Mouse (Mus musculus) CH12.LX (cell line): ENCODE results near the gene Adam11. TPM values are rescaled to one million over a fixed set of nuclear protein-coding genes. Genes with fewer than 3 reads are reported as not detected.

ENCODE experiments used
- DNase-seq: peaks from one replicate; pipeline ENCODE4 v3.0.0-alpha.2; 2013; ENCODE audit errors: extremely low read depth
- H3K27ac ChIP-seq: 2 replicates; pipeline ENCODE4 v1.5.1; 2012; ENCODE audit warnings: low read depth, mild to moderate bottlenecking, control low read depth, moderate library complexity; ENCODE audit not compliant: insufficient read depth
- H3K27me3 ChIP-seq: replicated peaks from 2 replicates; pipeline ENCODE3; 2012; ENCODE audit warnings: inconsistent platforms
- H3K36me3 ChIP-seq, 2 experiments: replicated peaks in 1 of 2; 2 replicates each; pipeline versions ENCODE3 to v1.6.1; 2012; ENCODE audit warnings: inconsistent platforms in 1 of 2, low read length in 1 of 2, mild to moderate bottlenecking in 1 of 2, mixed read lengths in 1 of 2, moderate library complexity in 1 of 2; ENCODE audit not compliant: control insufficient read depth in 1 of 2, insufficient read depth in 1 of 2
- H3K4me1 ChIP-seq, 2 experiments: 2 replicates each; pipeline ENCODE4 v1.6.1; 2012; ENCODE audit warnings: inconsistent platforms in 1 of 2, moderate library complexity in 1 of 2; ENCODE audit not compliant: insufficient read depth in 2 of 2, control insufficient read depth in 1 of 2
- H3K4me2 ChIP-seq: 2 replicates; pipeline ENCODE4 v1.6.1; 2012; ENCODE audit warnings: low read depth, mild to moderate bottlenecking, control low read depth; ENCODE audit not compliant: poor library complexity, insufficient read depth, severe bottlenecking
- H3K4me3 ChIP-seq, 3 experiments: fragments of 150-350 bp in 1 of 3; sonication (generic) in 1 of 3; replicated peaks in 1 of 3; 2 replicates each; pipeline versions ENCODE3 to v1.5.1; 2011 to 2012; ENCODE audit warnings: low read depth in 2 of 3, low read length in 2 of 3, mild to moderate bottlenecking in 2 of 3, moderate library complexity in 2 of 3, control low read depth in 1 of 3, improper control_type of control experiment in 1 of 3, inconsistent platforms in 1 of 3, mixed read lengths in 1 of 3; ENCODE audit not compliant: poor library complexity in 1 of 3
- H3K79me2 ChIP-seq: replicated peaks from 2 replicates; pipeline ENCODE4 v1.6.1; 2012; ENCODE audit warnings: mild to moderate bottlenecking, moderate library complexity; ENCODE audit not compliant: control insufficient read depth, poor library complexity, insufficient read depth, severe bottlenecking; ENCODE audit errors: extremely low read depth
- H3K9ac ChIP-seq: 2 replicates; pipeline ENCODE4 v1.6.1; 2012; ENCODE audit warnings: low read depth, mild to moderate bottlenecking, control low read depth, moderate library complexity; ENCODE audit not compliant: insufficient read depth
- H3K9me3 ChIP-seq: replicated peaks from 2 replicates; pipeline ENCODE3; 2012; ENCODE audit warnings: low read length, inconsistent platforms, mixed read lengths
- BHLHE40 ChIP-seq: IDR thresholded peaks from 2 replicates; pipeline ENCODE4 v1.6.1; 2011; ENCODE audit warnings: mild to moderate bottlenecking, low read depth, low read length, improper control_type of control experiment
- CHD2 ChIP-seq: IDR thresholded peaks from 2 replicates; pipeline ENCODE4 v1.6.1; 2011; ENCODE audit warnings: low read length, improper control_type of control experiment
- CTCF ChIP-seq, 2 experiments: IDR thresholded peaks in 1 of 2; conservative IDR thresholded peaks in 1 of 2; 2 replicates each; pipeline ENCODE4 v1.5.1; 2011 to 2012; ENCODE audit warnings: low read depth in 2 of 2, low read length in 2 of 2, improper control_type of control experiment in 1 of 2, inconsistent platforms in 1 of 2, mild to moderate bottlenecking in 1 of 2, moderate library complexity in 1 of 2
- ELF1 ChIP-seq: IDR thresholded peaks from 2 replicates; pipeline ENCODE4 v1.6.1; 2014; ENCODE audit warnings: low read depth, mild to moderate bottlenecking, inconsistent platforms, low read length, improper control_type of control experiment
- HCFC1 ChIP-seq: IDR thresholded peaks from 2 replicates; pipeline ENCODE4 v1.6.1; 2012; ENCODE audit warnings: low read depth, mild to moderate bottlenecking, inconsistent platforms, low read length, improper control_type of control experiment
- IRF4 ChIP-seq: IDR thresholded peaks from 2 replicates; pipeline ENCODE4 v1.6.1; 2014; ENCODE audit warnings: low read depth, mild to moderate bottlenecking, inconsistent platforms, low read length, improper control_type of control experiment
- JUN ChIP-seq: IDR thresholded peaks from 2 replicates; pipeline ENCODE4 v1.6.1; 2011; ENCODE audit warnings: low read depth, mild to moderate bottlenecking, low read length, improper control_type of control experiment, moderate library complexity; ENCODE audit not compliant: insufficient read depth
- MAX ChIP-seq: IDR thresholded peaks from 2 replicates; pipeline ENCODE4 v1.6.1; 2011; ENCODE audit warnings: low read length, improper control_type of control experiment
- MEF2A ChIP-seq: IDR thresholded peaks from 2 replicates; pipeline ENCODE4 v1.6.1; 2014; ENCODE audit warnings: low read depth, mild to moderate bottlenecking, inconsistent platforms, low read length, improper control_type of control experiment, borderline replicate concordance
- MXI1 ChIP-seq: IDR thresholded peaks from 2 replicates; pipeline ENCODE4 v1.6.1; 2011; ENCODE audit warnings: mild to moderate bottlenecking, low read depth, low read length, improper control_type of control experiment
- MYC ChIP-seq: IDR thresholded peaks from 2 replicates; pipeline ENCODE4 v1.6.1; 2011; ENCODE audit warnings: low read depth, mild to moderate bottlenecking, improper control_type of control experiment, low read length
- NRF1 ChIP-seq: IDR thresholded peaks from 2 replicates; pipeline ENCODE4 v1.6.1; 2014; ENCODE audit warnings: low read depth, mild to moderate bottlenecking, inconsistent platforms, low read length, improper control_type of control experiment, moderate library complexity
- POLR2A ChIP-seq: IDR thresholded peaks from 2 replicates; pipeline ENCODE4 v1.6.1; 2011; ENCODE audit warnings: low read depth, mild to moderate bottlenecking, improper control_type of control experiment, low read length
- SIN3A ChIP-seq: IDR thresholded peaks from 2 replicates; pipeline ENCODE4 v1.6.1; 2012; ENCODE audit warnings: low read length, improper control_type of control experiment, inconsistent platforms
- TCF12 ChIP-seq: IDR thresholded peaks from 2 replicates; pipeline ENCODE4 v1.6.1; 2014; ENCODE audit warnings: low read depth, mild to moderate bottlenecking, inconsistent platforms, low read length, improper control_type of control experiment
- UBTF ChIP-seq: IDR thresholded peaks from 2 replicates; pipeline ENCODE4 v1.6.1; 2012; ENCODE audit warnings: low read depth, mild to moderate bottlenecking, inconsistent platforms, low read length, improper control_type of control experiment, moderate library complexity
- ZC3H11A ChIP-seq: IDR thresholded peaks from 2 replicates; pipeline ENCODE4 v1.6.1; 2012; ENCODE audit warnings: low read depth, mild to moderate bottlenecking, inconsistent platforms, low read length, improper control_type of control experiment
- ZKSCAN1 ChIP-seq: IDR thresholded peaks from 2 replicates; pipeline ENCODE4 v1.6.1; 2012; ENCODE audit warnings: low read depth, inconsistent platforms, low read length, improper control_type of control experiment, borderline replicate concordance
- ZNF384 ChIP-seq: IDR thresholded peaks from 2 replicates; pipeline ENCODE4 v1.6.1; 2012; ENCODE audit warnings: low read depth, low read length, improper control_type of control experiment, inconsistent platforms
- dilution Hi-C: fragments of 300-500 bp; cut with MboI; formaldehyde crosslinking; loops from 2 replicates; pipeline ENCODE4 v1.14.3; 2020; ENCODE audit warnings: low sequenced_read_pairs; ENCODE audit not compliant: extremely low pct_unique_long_range_greater_than_20kb, extremely low pct_ligation_motif_present
- in situ Hi-C: fragments of 300-500 bp; cut with MboI; formaldehyde crosslinking; loops from 3 replicates; pipeline ENCODE4 v1.14.3; 2019; ENCODE audit warnings: low sequenced_read_pairs, low pct_ligation_motif_present, low pct_unique_long_range_greater_than_20kb, mixed read lengths
- polyA plus RNA-seq: library from polyadenylated mRNA; unstranded; fragments of >175 nt; gene quantifications from 2 replicates; pipeline ENCODE4 v1.2.1, GENCODE M21; 2012; ENCODE audit warnings: low read depth; ENCODE audit not compliant: insufficient read length
- total RNA-seq, 2 experiments: library from RNA; depleted of rRNA; stranded (reverse); fragments of 300-350 nt in 1 of 2; fragments of >200 nt in 1 of 2; gene quantifications; 2 replicates each; pipeline ENCODE4 v1.2.3; 2012 to 2014

Adam11 gene
- total and polyA plus RNA-seq, 3 experiments: not detected

GRCm38 (mm10) chr11:102819021-102819782 lies 58.0 kb downstream of the Adam11 start, which contains the start of gene Gjc1:
Gjc1 (minus strand) TSS chr11:102819700.
- no peaks in the 10 kb centered on the region for H3K36me3 ChIP-seq
- no peak within 1 kb of the TSS for H3K4me3 ChIP-seq
- peak within 1 kb of the TSS; percentile 53 for H3K4me2 ChIP-seq
- in situ Hi-C loops (no loop called here), dilution Hi-C loops (no loop called here)
- H3K27ac ChIP-seq: no peak within 1 kb of the TSS
- no peak for DNase-seq
- no peak within 1 kb of the TSS for H3K9ac ChIP-seq
- H3K27me3 ChIP-seq: peaks cover 60% of the 10 kb centered on the region
- TF ChIP-seq NRF1: peak; percentile 59
- no peak for TF ChIP-seq HCFC1
- no peak for TF ChIP-seq MAX
- 0 out of 2 replicates have a peak, but pooled peaks have one; percentile 8 for TF ChIP-seq BHLHE40
- peaks cover 10% of the 10 kb centered on the region for H3K9me3 ChIP-seq
- H3K4me1 ChIP-seq: no peaks in the 10 kb centered on the region
- no peaks in the 10 kb centered on the region for H3K79me2 ChIP-seq

GRCm38 (mm10) chr11:102819783-102820385 lies 58.6 kb downstream of the Adam11 start:
- H3K4me2 ChIP-seq: no peak overlapping the region
- TF ChIP-seq UBTF: no peak
- no peak for TF ChIP-seq BHLHE40
- TF ChIP-seq MEF2A: no peak
- no peak for TF ChIP-seq ELF1
- no peak for TF ChIP-seq ZNF384
- no peak for TF ChIP-seq CHD2
- TF ChIP-seq IRF4: no peak
- TF ChIP-seq MYC: no peak
- no peak for TF ChIP-seq CTCF (conservative IDR thresholded peaks at IDR 0.05 in 1 of 2, IDR thresholded peaks at IDR 0.05 in 1 of 2; ENCODE audit: low read depth in 2 of 2, low read length in 2 of 2)
- TF ChIP-seq JUN: no peak
- no peak for TF ChIP-seq ZKSCAN1
- TF ChIP-seq TCF12: no peak
- no peak for TF ChIP-seq MXI1
- no peak for TF ChIP-seq SIN3A
- no peak for TF ChIP-seq POLR2A
- no peak for TF ChIP-seq ZC3H11A
- TF ChIP-seq, all 38 proteins: peak for 0
- Histone ChIP-seq H3K36me3 (no peaks in the 10 kb centered on the region), H3K9ac (no peak overlapping the region), H3K4me1 (no peaks in the 10 kb centered on the region), H3K27me3 (peaks cover 62% of the 10 kb centered on the region), H3K79me2 (no peaks in the 10 kb centered on the region), H3K4me3 (no peak overlapping the region), H3K9me3 (peaks cover 10% of the 10 kb centered on the region), H3K27ac (no peak overlapping the region)
- dilution Hi-C loops (no loop called here), in situ Hi-C loops (no loop called here)
- no peak for DNase-seq
